Mouse (Mus musculus) induced T-regulatory cell, adult 2 months (primary cell): ENCODE results near the gene Ckap2.
A peak's percentile ranks its signal among the peaks of the same experiment; 100 is the strongest.

Experiments
- DNase-seq: peaks from one replicate; pipeline ENCODE4 v3.0.0-alpha.2; 2012; ENCODE audit warnings: low read depth

Ckap2 gene

GRCm38 (mm10) chr8:22185431-22186397, at the start of gene Ckap2:
Gene Ckap2, minus strand, starts transcription at chr8:22185819.
- peak; percentile 93 for DNase-seq

GRCm38 (mm10) chr8:22228621-22229020, 43.0 kb upstream of the Ckap2 start:
- no peak for DNase-seq

DNA sequence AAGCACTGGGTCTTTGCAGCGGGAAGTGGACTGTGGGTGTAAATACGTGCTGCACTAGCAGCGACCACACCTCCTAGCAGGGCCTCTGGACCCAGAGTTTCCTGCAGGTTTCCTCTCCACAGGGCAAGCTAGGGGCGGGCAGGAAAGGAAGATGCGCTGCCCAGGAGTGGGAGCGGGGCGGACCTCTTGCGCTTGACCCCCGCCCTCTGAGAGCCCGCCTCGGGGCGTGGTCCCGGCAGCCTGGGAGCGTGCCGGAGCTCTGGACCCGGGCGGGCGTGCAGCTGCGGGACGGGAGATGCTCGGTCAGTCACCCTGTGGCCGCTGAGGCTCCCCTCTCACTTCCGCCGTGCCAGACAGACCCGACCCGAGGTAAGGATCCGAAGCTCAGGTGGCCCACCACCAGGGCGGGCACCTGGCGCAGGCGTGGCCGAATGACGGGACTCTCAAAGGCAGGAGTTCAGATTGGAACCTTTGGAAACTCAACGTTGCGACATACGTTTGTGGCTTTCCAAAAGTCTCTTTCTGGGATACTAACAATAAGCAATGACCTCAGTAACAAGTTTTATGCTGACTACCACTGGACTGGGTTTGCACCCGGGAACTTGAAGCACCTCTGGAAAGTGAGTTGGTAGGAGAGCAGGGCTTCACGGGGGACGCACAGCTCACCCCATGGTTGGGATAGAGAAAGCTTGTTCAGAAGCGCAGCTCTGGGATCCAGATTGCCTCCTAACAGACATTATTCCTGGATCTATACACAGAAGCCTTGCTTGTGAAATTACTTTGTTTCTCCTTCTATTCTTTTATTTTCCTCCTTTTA, 41.6 kb upstream of the Ckap2 start, which contains the start of gene Thsd1:
Gene Thsd1 (plus strand): TSS at position 253 of the 817 bp plus-strand sequence.
- DNase-seq, result peak; percentile 43

DNA sequence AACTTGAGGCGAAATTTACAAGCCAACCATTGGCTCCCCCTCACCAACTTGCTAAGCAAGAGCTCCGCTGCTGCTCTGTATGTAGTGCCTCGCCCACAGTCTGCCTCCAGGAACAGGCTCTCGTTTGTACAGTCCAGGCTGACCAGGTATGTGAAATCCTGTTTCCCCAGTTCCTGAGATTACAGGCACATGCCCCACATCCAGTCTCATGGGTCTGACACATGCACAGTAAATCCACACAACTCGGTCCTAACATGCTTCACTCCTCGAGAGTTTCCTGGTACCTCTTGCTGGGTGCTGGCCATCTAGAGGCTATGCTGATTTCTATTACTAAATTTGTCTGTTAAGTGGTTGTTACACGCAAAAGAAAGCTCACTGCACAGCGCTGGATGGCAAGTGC, 40.7 kb upstream of the Ckap2 start:
- no peak for DNase-seq

DNA sequence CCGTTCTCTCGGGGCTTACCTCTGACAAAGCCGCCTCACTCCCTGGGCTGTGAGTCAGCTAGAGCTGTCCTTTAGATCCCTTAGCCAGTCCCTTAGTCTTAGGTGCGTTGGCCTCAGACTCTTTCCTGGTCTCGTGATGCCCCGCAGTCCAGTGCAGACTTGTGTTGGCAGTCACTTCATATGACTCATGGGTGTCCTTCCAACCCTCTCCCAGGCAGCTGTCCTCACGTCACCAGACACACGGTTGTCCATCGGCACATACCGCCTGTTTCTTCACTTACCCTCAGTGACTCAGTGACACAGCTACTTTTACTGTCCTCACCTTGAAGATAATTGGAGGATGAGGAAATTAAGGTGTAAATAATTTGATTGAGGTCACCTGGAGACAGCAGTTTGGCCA, 29.2 kb upstream of the Ckap2 start:
- DNase-seq, result no peak

GRCm38 (mm10) chr8:22209012-22209411, 23.4 kb upstream of the Ckap2 start:
- DNase-seq, result no peak

GRCm38 (mm10) chr8:22207535-22207934, 21.9 kb upstream of the Ckap2 start:
- DNase-seq, result no peak

GRCm38 (mm10) chr8:22199481-22199880, 13.9 kb upstream of the Ckap2 start:
- peak; percentile 48 for DNase-seq

- DNase-seq, result no peak
Measured at GRCm38 (mm10) chr8:22197914-22198313, 12.3 kb upstream of the Ckap2 start.

DNA sequence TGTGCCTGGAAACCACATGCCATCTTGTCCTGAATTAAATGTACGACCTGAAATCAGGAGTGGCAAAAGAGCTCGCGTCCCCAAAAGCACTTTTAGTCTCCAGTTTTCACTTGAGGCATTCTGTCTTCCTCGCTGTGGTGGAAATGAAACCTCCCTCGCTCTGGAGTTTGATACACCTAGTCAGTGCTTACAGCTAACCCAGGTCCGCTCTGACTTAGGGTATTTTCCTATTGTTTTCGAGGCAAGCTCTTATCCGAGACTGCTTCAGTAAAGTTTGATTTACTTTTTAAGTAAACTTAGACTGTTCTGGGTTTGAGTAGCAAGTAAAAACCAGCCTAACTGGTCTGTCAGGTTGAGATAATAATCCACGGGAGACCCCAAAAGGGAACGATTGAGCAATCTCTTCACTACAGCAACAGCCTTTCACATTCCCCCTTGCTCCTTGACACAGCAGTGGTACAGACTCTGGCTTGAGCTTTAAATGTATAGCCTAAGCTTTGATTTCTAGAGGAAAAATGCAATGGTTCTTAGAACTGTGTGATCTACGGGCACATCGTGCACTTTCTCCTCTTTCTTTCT, 7.9 kb upstream of the Ckap2 start:
- DNase-seq, result no peak

DNA sequence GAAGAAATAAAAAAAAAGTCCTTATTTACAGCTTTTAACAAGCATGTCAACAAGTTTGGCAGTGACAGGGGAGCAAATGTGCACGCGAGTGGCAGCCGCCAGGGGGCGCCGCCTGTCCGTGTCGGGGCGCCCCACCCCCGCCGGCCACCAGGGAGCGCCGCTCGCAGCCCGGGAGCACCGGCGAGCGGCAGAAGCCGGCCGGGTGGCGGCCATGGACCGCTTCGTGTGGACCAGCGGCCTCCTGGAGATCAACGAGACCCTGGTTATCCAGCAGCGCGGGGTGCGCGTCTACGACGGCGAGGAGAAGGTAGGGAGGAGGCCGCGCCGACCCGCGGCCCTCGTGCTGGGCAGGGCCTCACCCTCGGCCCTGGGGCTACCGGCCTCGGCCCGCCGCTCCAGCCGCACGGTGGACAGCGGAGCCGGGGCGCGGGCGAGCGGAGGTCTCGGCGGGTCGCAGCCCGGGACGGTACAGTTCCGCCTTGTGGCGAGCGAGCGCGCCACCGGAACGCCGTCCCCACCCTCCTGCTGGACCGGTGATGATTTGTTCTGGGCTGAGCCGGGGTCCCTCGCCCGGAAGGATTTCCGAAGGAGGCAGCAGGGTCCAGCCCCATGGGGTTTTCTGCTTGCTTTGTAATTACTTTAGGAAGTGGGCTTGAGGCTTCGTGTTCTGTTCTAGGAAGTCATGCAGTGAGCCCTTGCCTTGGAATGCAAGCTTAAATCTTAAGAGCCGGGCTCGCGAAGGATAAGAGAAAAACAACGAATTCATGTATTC, 7.2 kb upstream of the Ckap2 start, which contains the start of gene Vps36:
Gene Vps36 (plus strand): TSS at position 150 of the 772 bp plus-strand sequence.
- peak; percentile 91 for DNase-seq

GRCm38 (mm10) chr8:22184884-22185283, 735 bp downstream of the Ckap2 start:
- peak; percentile 68 for DNase-seq

- no peak for DNase-seq
Measured at GRCm38 (mm10) chr8:22175966-22176365, 9.7 kb downstream of the Ckap2 start.

DNA sequence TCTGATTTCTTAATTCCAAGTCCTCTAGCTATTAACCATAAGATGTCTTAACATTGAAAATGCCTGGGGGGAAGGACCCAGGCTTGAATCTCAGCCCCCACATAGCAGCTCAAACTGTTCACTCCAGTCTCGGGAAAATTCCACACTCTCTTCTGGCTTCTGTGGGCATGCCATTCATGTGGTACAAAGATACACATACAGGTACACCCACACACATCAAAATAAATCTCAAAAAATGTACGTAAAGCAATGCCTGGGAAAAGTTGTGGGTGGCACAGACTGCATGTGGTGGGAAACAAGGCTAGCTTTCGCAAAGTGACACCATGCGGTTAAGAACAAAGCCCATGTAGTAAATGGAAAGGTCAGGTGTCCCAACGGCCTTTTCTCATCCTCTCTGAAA, 16.5 kb downstream of the Ckap2 start:
- DNase-seq, result no peak

- peak; percentile 95 for DNase-seq
Measured at GRCm38 (mm10) chr8:22166080-22166603, 19.5 kb downstream of the Ckap2 start, which contains the start of gene Nek3. Gene Nek3, minus strand, starts transcription at chr8:22166435.

DNA sequence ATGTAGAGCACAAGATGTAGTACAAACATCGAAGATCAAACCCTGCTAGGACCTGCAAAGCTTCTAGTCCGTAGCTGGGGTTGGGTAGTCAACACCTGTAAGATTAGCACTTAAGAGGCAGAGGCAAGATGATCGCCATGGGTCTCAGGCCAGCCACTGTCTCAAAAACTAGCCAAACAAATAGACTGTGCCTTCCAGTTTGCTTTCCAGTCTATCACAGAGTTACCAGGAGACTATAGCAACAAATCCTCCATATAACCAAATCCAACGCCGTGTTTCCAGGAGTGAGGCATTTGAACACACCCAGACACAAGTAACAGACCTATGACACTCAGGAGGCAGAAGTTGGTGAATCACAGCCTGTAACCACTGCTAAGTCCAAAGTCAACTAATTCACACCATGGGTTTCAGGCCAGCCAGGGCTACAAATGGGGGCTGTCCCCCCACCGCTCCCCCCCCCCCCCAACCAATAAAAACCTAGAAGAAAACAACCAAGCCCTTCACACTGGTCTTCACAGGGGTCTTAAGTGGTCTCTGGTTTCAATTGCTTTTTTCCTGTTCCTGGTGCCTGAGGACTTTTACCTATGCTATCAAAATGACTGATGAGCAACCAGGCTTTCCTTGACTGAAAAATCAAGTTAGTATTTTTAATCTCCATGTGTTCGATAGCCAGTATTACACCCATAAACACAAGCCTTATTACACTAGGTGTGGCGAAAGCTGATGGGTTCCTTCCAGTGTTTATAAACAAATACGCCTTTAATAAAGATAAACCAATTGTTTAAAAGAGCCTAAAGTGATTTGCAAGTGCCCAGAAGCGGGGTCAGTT, 20.2 kb downstream of the Ckap2 start:
- no peak for DNase-seq

GRCm38 (mm10) chr8:22164431-22164830, 21.2 kb downstream of the Ckap2 start:
- no peak for DNase-seq

GRCm38 (mm10) chr8:22162206-22162605, 23.4 kb downstream of the Ckap2 start:
- no peak for DNase-seq

DNA sequence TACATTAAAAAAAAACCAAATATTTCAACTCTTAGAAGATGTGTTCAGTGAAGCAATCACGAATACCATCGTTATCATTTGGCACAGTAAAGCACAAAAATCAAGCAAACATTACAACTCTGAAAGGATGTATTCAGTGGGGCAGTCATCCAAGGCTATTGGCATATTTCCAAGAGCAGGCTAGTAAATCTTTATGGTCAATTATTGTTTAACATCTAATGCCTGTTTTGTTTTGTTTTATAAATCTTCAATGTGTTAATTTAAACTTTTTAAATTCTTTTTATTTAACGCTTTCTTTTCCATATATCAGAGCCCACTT, 35.3 kb downstream of the Ckap2 start:
- no peak for DNase-seq

DNA sequence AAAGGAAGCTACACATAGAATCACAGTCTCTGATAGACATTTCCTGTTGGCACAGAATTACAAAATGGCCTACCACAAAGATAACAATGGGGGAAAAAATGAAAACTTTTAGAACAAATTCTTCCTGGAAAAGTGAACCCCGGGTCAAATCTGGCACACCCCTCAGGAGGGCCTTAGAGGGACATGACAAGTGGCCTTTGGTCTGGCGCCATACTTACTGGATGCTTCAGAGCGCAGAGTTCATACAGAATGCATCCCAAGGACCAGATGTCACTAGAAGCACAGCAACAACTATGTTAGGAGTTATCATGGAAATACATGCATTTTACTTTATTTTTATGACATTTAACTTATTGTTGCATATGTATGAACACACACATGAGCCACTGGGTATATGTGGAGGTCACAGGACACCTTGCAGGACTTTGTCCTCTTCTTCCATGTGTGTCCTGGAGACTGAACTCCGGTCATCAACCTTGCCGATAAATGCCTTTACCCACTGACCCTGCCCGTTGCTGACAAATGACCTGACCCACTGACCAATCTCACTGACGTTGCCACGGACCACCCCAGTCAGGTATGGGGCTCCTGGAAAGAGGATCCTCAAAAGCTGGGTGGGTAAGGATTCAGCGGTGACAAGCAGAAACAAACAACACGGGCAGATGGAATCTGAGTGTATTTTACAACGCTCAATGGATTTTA, 35.8 kb downstream of the Ckap2 start:
- DNase-seq, result no peak
